ENCODE assay signal across 9 mouse cellular contexts in genomic region chr5:120536046-120536445, GRCm38 (mm10). TPM values are rescaled to one million over a fixed set of nuclear protein-coding genes. Genes with fewer than 3 reads are reported as not detected.
DNase-seq lines count a peak whose midpoint lies in the region; ATAC-seq and TF ChIP-seq lines count a peak whose summit lies in the region.
"Had no signal": no experiment of that assay in that cellular context is flagged by ENCODE, and none has a peak within 500 bp of the region (broad histone marks: within the 10 kb centered on the region; RNA-seq: fewer than 3 reads in every experiment).

No protein-coding gene starts in this region.

- H3K9me3 ChIP-seq in embryonic facial prominence, embryonic 15.5 days (replicated peaks), result no peaks in the 10 kb centered on the region

- WGBS in cerebellum, adult 2 months, result 18% methylated on average over 13 of the region's 13 CpGs
- WGBS in embryonic facial prominence, embryonic 15.5 days, result 64% methylated on average over 13 of the region's 13 CpGs

- H3K4me2 ChIP-seq in embryonic facial prominence, embryonic 15.5 days (replicated peaks), result no peak overlapping the region

- H3K27me3 ChIP-seq in cerebellum, adult 2 months (ENCODE audit: control insufficient read depth, insufficient read depth, low read length), result no peaks in the 10 kb centered on the region
- H3K27me3 ChIP-seq in embryonic facial prominence, embryonic 15.5 days, result no peaks in the 10 kb centered on the region

- H3K27ac ChIP-seq in cerebellum, adult 2 months (ENCODE audit: insufficient read depth, low read length), result peak overlapping the region; percentile 51
- H3K27ac ChIP-seq in embryonic facial prominence, embryonic 15.5 days (replicated peaks), result peak overlapping the region; percentile 79

- no peak overlapping the region for H3K9ac ChIP-seq in embryonic facial prominence, embryonic 15.5 days

- H3K4me3 ChIP-seq in cerebellum, adult 2 months (replicated peaks; ENCODE audit: insufficient read depth, low read depth, low read length), result no peak overlapping the region
- no peak overlapping the region for H3K4me3 ChIP-seq in embryonic facial prominence, embryonic 15.5 days (replicated peaks)

- DNase-seq in kidney, postnatal 14 days, result peak; percentile 38
- no peak for DNase-seq in kidney, adult 9 months
- peak; percentile 66 to 74 for DNase-seq in cerebellum, adult 2 months
- peak; percentile 38 for DNase-seq in lung, postnatal 10 days
- no peak for DNase-seq in ovary, postnatal 10 days (ENCODE audit: low spot score)
- DNase-seq in adrenal gland, postnatal 10 days, result no peak

- no peak for ATAC-seq in embryonic facial prominence, embryonic 15.5 days (ENCODE audit: insufficient number of reproducible peaks, low FRiP score, low TSS enrichment, low read depth)
- no peak for ATAC-seq in megakaryocyte, adult 5-6 weeks (ENCODE audit: poor library complexity, severe bottlenecking)

- H3K4me1 ChIP-seq in cerebellum, adult 2 months (ENCODE audit: control insufficient read depth, insufficient read depth, low read length), result peaks cover 14% of the 10 kb centered on the region
- peaks cover 26% of the 10 kb centered on the region for H3K4me1 ChIP-seq in embryonic facial prominence, embryonic 15.5 days

- peaks cover 48% of the 10 kb centered on the region for H3K36me3 ChIP-seq in embryonic facial prominence, embryonic 15.5 days

- TF ChIP-seq POLR2A in cerebellum, adult 2 months (IDR thresholded peaks at IDR 0.05; ENCODE audit: borderline replicate concordance, insufficient read depth, low read length), result no peak

- TF ChIP-seq CTCF in cerebellum, adult 2 months (IDR thresholded peaks at IDR 0.05; ENCODE audit: borderline replicate concordance, insufficient read depth, low read depth, low read length), result no peak

RNA-seq across cellular contexts. Expression of gene Slc8b1, which starts 25.1 kb away (rescaled TPM):
- 8.2 TPM in 2 replicates for polyA plus RNA-seq in cerebellum, adult 2 months (2012; rRNA removed)
- 9.0 and 9.3 TPM in 2 replicates for polyA plus RNA-seq in embryonic facial prominence, embryonic 15.5 days (2015; fragmentation: Nextera tagmentation; extraction: Ambion mirVana)
- 10 to 100 TPM; 35.2 to 39.3 TPM for total RNA-seq in adrenal gland, postnatal 10 days (2021)
- 31.7 and 36.8 TPM in 2 replicates for total RNA-seq in megakaryocyte, adult 5-6 weeks (2015)
- 44.1 and 60.5 TPM in 2 replicates for total RNA-seq in megakaryocyte, adult 5-6 weeks (2017)

RNA-seq across cellular contexts. Expression of gene Plbd2, which starts 32.6 kb away (rescaled TPM):
- polyA plus RNA-seq in cerebellum, adult 2 months (2012; rRNA removed), result 49.0 and 53.5 TPM in 2 replicates
- 58.6 and 67.9 TPM in 2 replicates for polyA plus RNA-seq in embryonic facial prominence, embryonic 15.5 days (2015; fragmentation: Nextera tagmentation; extraction: Ambion mirVana)
- 10 to 100 TPM; 61.8 to 64.4 TPM for total RNA-seq in adrenal gland, postnatal 10 days (2021)
- total RNA-seq in megakaryocyte, adult 5-6 weeks (2015), result 7.8 and 10.5 TPM in 2 replicates
- total RNA-seq in megakaryocyte, adult 5-6 weeks (2017), result 7.9 and 10.2 TPM in 2 replicates

RNA-seq across cellular contexts. Expression of gene Tpcn1, which starts 52.4 kb away (rescaled TPM):
- 47.3 and 56.6 TPM in 2 replicates for polyA plus RNA-seq in cerebellum, adult 2 months (2012; rRNA removed)
- polyA plus RNA-seq in embryonic facial prominence, embryonic 15.5 days (2015; fragmentation: Nextera tagmentation; extraction: Ambion mirVana), result 28.4 and 28.6 TPM in 2 replicates
- total RNA-seq in adrenal gland, postnatal 10 days (2021), result 10 to 100 TPM; 53.1 to 60.4 TPM
- total RNA-seq in megakaryocyte, adult 5-6 weeks (2015), result 37.6 and 38.3 TPM in 2 replicates
- 15.8 and 18.2 TPM in 2 replicates for total RNA-seq in megakaryocyte, adult 5-6 weeks (2017)

RNA-seq across cellular contexts. Expression of gene Iqcd, which starts 52.8 kb away (rescaled TPM):
- polyA plus RNA-seq in cerebellum, adult 2 months (2012; rRNA removed), result 1.8 and 2.0 TPM in 2 replicates
- polyA plus RNA-seq in embryonic facial prominence, embryonic 15.5 days (2015; fragmentation: Nextera tagmentation; extraction: Ambion mirVana), result 1.9 and 3.2 TPM in 2 replicates
- under 1 TPM; 0.42 to 0.51 TPM for total RNA-seq in adrenal gland, postnatal 10 days (2021)
- 0.18 and 0.98 TPM in 2 replicates for total RNA-seq in megakaryocyte, adult 5-6 weeks (2015)
- total RNA-seq in megakaryocyte, adult 5-6 weeks (2017), result 0.11 and 0.45 TPM in 2 replicates
- total RNA-seq: heart, postnatal 36 days had no signal

RNA-seq across cellular contexts. Expression of gene Sds, which starts 59.7 kb away (rescaled TPM):
- 0.36 and 0.52 TPM in 2 replicates for polyA plus RNA-seq in cerebellum, adult 2 months (2012; rRNA removed)
- polyA plus RNA-seq in embryonic facial prominence, embryonic 15.5 days (2015; fragmentation: Nextera tagmentation; extraction: Ambion mirVana), result not detected in 2 replicates
- total RNA-seq in adrenal gland, postnatal 10 days (2021), result 10 to 100 TPM in 1 of 2 experiments, 1 to 10 TPM in 1; 2.5 to 20.1 TPM
- not detected in 2 replicates for total RNA-seq in megakaryocyte, adult 5-6 weeks (2015)
- total RNA-seq in megakaryocyte, adult 5-6 weeks (2017), result not detected in 2 replicates

Comparison
In these comparisons a context has a peak if more than half of its experiments do, and no peak if none do; other contexts are left out.
1. DNase-seq: peak in kidney, postnatal 14 days (single experiment), cerebellum, adult 2 months (2 of 2) and lung, postnatal 10 days (single experiment); none in kidney, adult 9 months (single experiment), ovary, postnatal 10 days (single experiment) and adrenal gland, postnatal 10 days (single experiment).
2. RNA of gene Plbd2, which starts 32.6 kb away (total RNA-seq): 61.8 to 64.4 TPM in adrenal gland, postnatal 10 days; 7.8 to 10.5 TPM in megakaryocyte, adult 5-6 weeks; every median in the first group is over 4 times any median in the second.